Mouse (Mus musculus) liver, embryonic 14.5 days (tissue): ENCODE measurements around the gene Sstr5.

Experiments used
- CTCF ChIP-seq: IDR thresholded peaks from 2 replicates; pipeline ENCODE4 v1.5.1; 2016; ENCODE audit warnings: antibody characterized with exemption, low read depth, control low read depth
- EP300 ChIP-seq: IDR thresholded peaks from 2 replicates; pipeline ENCODE4 v1.6.1; 2016; ENCODE audit warnings: antibody characterized with exemption, low read depth

DNA sequence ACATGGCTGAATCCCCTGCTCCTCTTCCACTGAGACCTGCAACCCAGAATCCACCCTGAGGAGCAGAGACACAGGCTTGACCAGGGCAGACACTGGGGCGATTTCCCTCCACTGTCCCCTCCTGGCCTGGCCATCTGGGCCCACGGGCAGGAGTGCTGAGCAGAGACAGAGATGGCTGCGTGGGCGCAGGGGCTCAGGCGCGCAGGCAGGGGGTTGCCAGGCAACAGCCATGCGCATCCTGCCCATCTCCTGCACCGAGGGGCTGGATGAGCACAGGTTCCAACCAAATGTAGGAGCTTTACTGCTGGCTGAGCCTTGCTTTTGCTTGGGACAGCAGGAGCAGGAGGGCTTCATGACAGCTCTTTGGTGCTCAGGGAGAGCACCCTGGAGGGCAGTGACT is 40.5 kb downstream of the Sstr5 start:
- TF ChIP-seq CTCF (no peak), EP300 (no peak)
